Mouse (Mus musculus) embryonic facial prominence, embryonic 12.5 days (tissue): Measurements from ENCODE around the gene Crkl. TPM values are rescaled to one million over a fixed set of nuclear protein-coding genes. Genes with fewer than 3 reads are reported as not detected.
A peak's percentile ranks its signal among the peaks of the same experiment; 100 is the strongest.

Source experiments
- ATAC-seq: fragments of 200-750 bp; cut with Nextera tagmentation; 2 replicates; pipeline ENCODE4 v1.8.0; 2017; ENCODE audit not compliant: insufficient number of reproducible peaks, insufficient read depth, low FRiP score, low TSS enrichment
- H3K27ac ChIP-seq: fragments of 300-500 bp; sonication (generic); 2 replicates; pipeline ENCODE4 v1.5.1; 2016; ENCODE audit warnings: mild to moderate bottlenecking
- H3K27me3 ChIP-seq: fragments of 300-500 bp; sonication (generic); 2 replicates; pipeline ENCODE4 v1.6.1; 2016; ENCODE audit warnings: mild to moderate bottlenecking, moderate library complexity
- H3K36me3 ChIP-seq: fragments of 300-500 bp; sonication (generic); 2 replicates; pipeline ENCODE4 v1.6.1; 2016; ENCODE audit warnings: mild to moderate bottlenecking
- H3K4me1 ChIP-seq: fragments of 300-500 bp; sonication (generic); 2 replicates; pipeline ENCODE4 v1.6.1; 2016
- H3K4me2 ChIP-seq: fragments of 300-500 bp; sonication (generic); replicated peaks from 2 replicates; pipeline ENCODE4 v1.6.1; 2016; ENCODE audit warnings: mild to moderate bottlenecking, moderate library complexity
- H3K4me3 ChIP-seq: fragments of 300-500 bp; sonication (generic); 2 replicates; pipeline ENCODE4 v1.5.1; 2016; ENCODE audit warnings: mild to moderate bottlenecking
- H3K9ac ChIP-seq: fragments of 300-500 bp; sonication (generic); 2 replicates; pipeline ENCODE4 v1.6.1; 2016; ENCODE audit warnings: mild to moderate bottlenecking, moderate library complexity
- H3K9me3 ChIP-seq: fragments of 300-500 bp; sonication (generic); 2 replicates; pipeline ENCODE4 v1.6.1; 2016; ENCODE audit warnings: mild to moderate bottlenecking, moderate library complexity
- WGBS: fragments of 180-500 bp; shearing (Covaris S2); methylation state at CpG from one replicate; pipeline ENCODE4 v1.1.7; 2016; 5-methylcytosine and 5-hydroxymethylcytosine counted together
- polyA plus RNA-seq: library from polyadenylated mRNA; unstranded; fragments of >200 nt; fragmentation: Nextera tagmentation; extraction: Ambion mirVana; gene quantifications from 2 replicates; pipeline ENCODE4 v1.2.1, GENCODE M21; 2016

The Crkl gene
- polyA plus RNA-seq, 1 experiment from 2014 or later: 91.3 TPM

DNA sequence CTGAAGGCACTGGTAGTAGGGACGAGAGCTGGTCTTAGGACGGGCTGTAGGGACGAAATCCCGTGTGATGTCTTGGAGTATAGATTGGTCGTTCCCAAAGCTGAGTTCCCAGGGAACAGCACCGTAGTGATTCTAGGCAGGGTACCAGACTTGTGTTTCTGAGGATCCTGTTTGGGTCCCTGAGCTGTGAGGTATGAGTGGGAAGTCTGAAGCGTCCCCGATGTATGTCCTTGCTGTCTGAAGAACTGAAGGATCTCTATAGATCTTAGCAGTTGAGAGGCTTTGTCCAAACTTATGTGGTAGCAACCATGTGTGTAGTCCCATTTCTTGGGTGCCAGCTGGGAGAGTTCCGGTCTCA lies 57.4 kb downstream of the Crkl start:
- Histone ChIP-seq H3K4me2 (peak overlapping the region; percentile 80), H3K9ac (peak overlapping the region; percentile 79), H3K27me3 (no peaks in the 10 kb centered on the region), H3K4me1 (peaks cover 11% of the 10 kb centered on the region), H3K36me3 (peaks cover 30% of the 10 kb centered on the region), H3K4me3 (peak overlapping the region; percentile 70), H3K9me3 (no peaks in the 10 kb centered on the region), H3K27ac (peak overlapping the region; percentile 91)
- WGBS: 13% methylated on average over 9 of the region's 9 CpGs
- no peak; the same call in 1 of the 2 replicates for ATAC-seq

DNA sequence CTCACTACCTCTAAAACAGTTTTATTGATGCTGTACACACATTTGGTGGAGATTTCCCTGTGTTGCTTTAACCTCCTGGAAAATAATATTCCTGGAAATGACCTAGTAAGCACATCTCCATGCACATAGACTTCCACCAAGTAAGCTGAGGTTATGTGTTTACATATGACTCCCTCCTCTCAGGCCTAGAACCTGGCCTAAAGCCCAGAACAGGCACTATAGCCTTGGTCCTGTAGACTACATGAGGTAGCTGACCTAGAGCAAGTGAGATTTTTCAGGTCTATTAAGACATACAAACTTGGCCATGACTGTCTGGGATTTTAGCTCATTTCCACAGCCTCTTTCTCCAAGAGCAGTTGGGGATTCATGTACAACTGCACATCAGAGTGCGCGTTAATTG lies 58.4 kb downstream of the Crkl start:
- ATAC-seq: no peak
- no peak overlapping the region for H3K4me3 ChIP-seq
- WGBS: 99% methylated on average over 2 of the region's 2 CpGs

GRCm38 (mm10) chr16:17510686-17511085 lies 58.9 kb downstream of the Crkl start:
- no peak for ATAC-seq
- WGBS: 86% methylated on average over 2 of the region's 2 CpGs
- H3K27me3 ChIP-seq: no peaks in the 10 kb centered on the region
- no peaks in the 10 kb centered on the region for H3K9me3 ChIP-seq
- H3K4me3 ChIP-seq: no peak overlapping the region
- H3K27ac ChIP-seq: no peak overlapping the region
- H3K9ac ChIP-seq: no peak overlapping the region
- H3K4me1 ChIP-seq: peaks cover 11% of the 10 kb centered on the region
- no peak overlapping the region for H3K4me2 ChIP-seq
- H3K36me3 ChIP-seq: peaks cover 41% of the 10 kb centered on the region

More for the DNA sequence above, 58.4 kb downstream of the Crkl start:
- H3K27ac ChIP-seq: no peak overlapping the region
- H3K4me2 ChIP-seq: peak overlapping the region; percentile 80; the same call in 1 of the 2 replicates
- peaks cover 11% of the 10 kb centered on the region for H3K4me1 ChIP-seq
- H3K9me3 ChIP-seq: no peaks in the 10 kb centered on the region
- peaks cover 35% of the 10 kb centered on the region for H3K36me3 ChIP-seq
- no peaks in the 10 kb centered on the region for H3K27me3 ChIP-seq
- H3K9ac ChIP-seq: no peak overlapping the region

GRCm38 (mm10) chr16:17511431-17511830 lies 59.6 kb downstream of the Crkl start:
- no peak for ATAC-seq
- H3K4me2 ChIP-seq: no peak overlapping the region
- H3K36me3 ChIP-seq: peaks cover 47% of the 10 kb centered on the region
- H3K27me3 ChIP-seq: no peaks in the 10 kb centered on the region
- H3K4me1 ChIP-seq: peaks cover 11% of the 10 kb centered on the region
- no peak overlapping the region for H3K9ac ChIP-seq
- H3K27ac ChIP-seq: no peak overlapping the region
- H3K4me3 ChIP-seq: no peak overlapping the region
- 93% methylated on average over 4 of the region's 4 CpGs for WGBS
- H3K9me3 ChIP-seq: no peaks in the 10 kb centered on the region

GRCm38 (mm10) chr16:17518910-17519309 lies 67.1 kb downstream of the Crkl start:
- no peak overlapping the region for H3K27ac ChIP-seq
- H3K4me3 ChIP-seq: no peak overlapping the region
- H3K9me3 ChIP-seq: no peaks in the 10 kb centered on the region
- ATAC-seq: no peak
- H3K4me2 ChIP-seq: no peak overlapping the region
- H3K27me3 ChIP-seq: no peaks in the 10 kb centered on the region
- WGBS: 88% methylated on average over 2 of the region's 2 CpGs
- no peak overlapping the region for H3K9ac ChIP-seq
- peaks cover 92% of the 10 kb centered on the region for H3K36me3 ChIP-seq
- no peaks in the 10 kb centered on the region for H3K4me1 ChIP-seq

DNA sequence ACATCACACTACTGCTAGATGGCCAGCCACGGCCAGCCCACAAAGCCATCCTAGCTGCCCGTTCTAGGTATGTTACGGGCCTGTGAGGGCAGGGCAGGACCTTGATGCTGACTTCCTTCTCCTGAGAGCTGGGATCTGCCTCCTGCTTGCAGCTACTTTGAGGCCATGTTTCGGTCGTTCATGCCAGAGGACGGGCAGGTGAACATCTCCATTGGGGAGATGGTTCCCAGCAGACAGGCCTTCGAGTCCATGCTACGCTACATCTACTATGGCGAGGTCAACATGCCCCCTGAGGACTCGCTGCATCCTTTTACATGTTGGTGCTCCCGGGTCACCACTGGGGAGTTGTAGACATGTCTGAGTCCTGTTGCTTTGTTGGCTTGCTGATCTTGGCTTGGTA lies 72.4 kb downstream of the Crkl start:
- peaks cover 2% of the 10 kb centered on the region; the same call in 1 of the 2 replicates for H3K4me1 ChIP-seq
- H3K9me3 ChIP-seq: no peaks in the 10 kb centered on the region
- peaks cover 96% of the 10 kb centered on the region for H3K36me3 ChIP-seq
- no peak for ATAC-seq
- H3K4me2 ChIP-seq: no peak overlapping the region
- 91% methylated on average over 11 of the region's 11 CpGs for WGBS
- no peak overlapping the region for H3K4me3 ChIP-seq
- H3K27ac ChIP-seq: no peak overlapping the region
- no peak overlapping the region for H3K9ac ChIP-seq
- no peaks in the 10 kb centered on the region for H3K27me3 ChIP-seq

DNA sequence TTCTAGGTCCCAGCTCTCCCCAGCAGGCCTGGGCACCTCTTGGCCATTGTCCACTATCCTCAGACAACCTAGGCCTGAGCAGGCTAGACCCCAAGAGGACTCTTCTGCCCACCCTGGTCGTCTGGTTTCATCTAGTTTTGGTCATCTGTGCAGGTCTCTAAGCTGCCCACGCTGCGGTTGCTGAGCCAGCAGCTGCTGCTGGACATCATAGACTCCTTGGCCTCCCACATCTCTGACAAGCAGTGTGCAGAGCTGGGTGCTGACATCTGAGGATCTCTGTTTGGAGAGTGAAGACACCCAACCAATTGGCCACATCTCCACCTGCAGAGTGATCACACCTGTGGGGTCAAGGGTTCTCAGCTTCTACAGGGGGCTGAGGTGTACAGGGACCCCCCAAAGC lies 73.7 kb downstream of the Crkl start:
- peaks cover 82% of the 10 kb centered on the region for H3K36me3 ChIP-seq
- WGBS: 79% methylated on average over 3 of the region's 3 CpGs
- H3K4me3 ChIP-seq: no peak overlapping the region

DNA sequence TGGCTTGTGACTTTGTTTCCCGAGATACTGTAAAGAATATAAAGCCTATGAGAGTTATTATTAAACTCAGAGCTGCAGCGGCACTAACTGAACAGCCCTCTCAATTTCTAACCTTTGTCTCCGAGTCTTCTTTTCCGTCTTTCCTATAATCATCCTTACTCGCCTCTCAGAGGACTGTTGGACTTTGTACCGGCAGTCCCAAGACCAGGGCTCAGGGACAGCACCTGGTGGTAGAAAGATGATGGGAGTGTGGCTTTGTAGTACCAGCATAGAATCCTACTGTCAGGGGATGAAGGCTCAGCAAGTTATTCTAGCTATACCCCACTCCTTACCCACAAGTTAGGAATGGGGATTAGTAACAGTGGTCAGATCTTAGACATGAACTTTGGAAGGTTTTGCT lies 74.4 kb downstream of the Crkl start:
- 90% methylated on average over 6 of the region's 6 CpGs for WGBS
- peaks cover 75% of the 10 kb centered on the region for H3K36me3 ChIP-seq

More for the DNA sequence above, 73.7 kb downstream of the Crkl start:
- H3K9ac ChIP-seq: no peak overlapping the region
- no peak overlapping the region for H3K27ac ChIP-seq
- H3K27me3 ChIP-seq: no peaks in the 10 kb centered on the region
- H3K4me1 ChIP-seq: peaks cover 13% of the 10 kb centered on the region
- H3K4me2 ChIP-seq: no peak overlapping the region
- no peaks in the 10 kb centered on the region for H3K9me3 ChIP-seq
- no peak for ATAC-seq

GRCm38 (mm10) chr16:17527606-17528005 lies 75.8 kb downstream of the Crkl start:
- Histone ChIP-seq H3K27me3 (no peaks in the 10 kb centered on the region), H3K4me2 (no peak overlapping the region), H3K9ac (no peak overlapping the region), H3K9me3 (no peaks in the 10 kb centered on the region), H3K4me1 (peaks cover 18% of the 10 kb centered on the region), H3K27ac (no peak overlapping the region), H3K4me3 (no peak overlapping the region), H3K36me3 (peaks cover 62% of the 10 kb centered on the region)
- ATAC-seq: no peak

More for the DNA sequence above, 74.4 kb downstream of the Crkl start:
- no peaks in the 10 kb centered on the region for H3K9me3 ChIP-seq
- no peaks in the 10 kb centered on the region for H3K27me3 ChIP-seq
- no peak for ATAC-seq
- no peak overlapping the region for H3K4me3 ChIP-seq
- no peak overlapping the region for H3K27ac ChIP-seq
- H3K4me2 ChIP-seq: no peak overlapping the region
- H3K4me1 ChIP-seq: peaks cover 13% of the 10 kb centered on the region
- H3K9ac ChIP-seq: no peak overlapping the region

DNA sequence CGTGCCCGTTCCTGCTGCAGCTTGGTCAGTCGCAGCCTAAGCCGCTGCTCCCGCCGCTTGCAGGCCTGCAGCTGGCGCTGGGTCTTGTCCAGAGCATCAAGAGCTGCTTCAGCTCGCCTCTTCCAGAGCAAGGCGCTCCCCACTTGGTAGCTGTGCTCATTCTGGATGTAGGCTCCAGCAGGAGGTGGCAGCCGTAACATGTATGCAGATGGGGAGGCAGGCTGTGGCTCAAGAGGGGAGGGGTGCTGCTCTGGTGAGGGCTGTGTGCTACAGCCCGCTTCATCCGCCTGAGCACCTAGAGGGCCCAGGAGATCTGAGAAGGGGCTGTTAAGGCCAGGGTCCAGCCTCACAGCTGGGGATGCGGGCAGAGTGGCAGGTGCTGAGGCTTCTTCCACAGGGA lies 76.5 kb downstream of the Crkl start:
- Histone ChIP-seq H3K4me2 (no peak overlapping the region), H3K4me3 (no peak overlapping the region), H3K27ac (no peak overlapping the region), H3K9me3 (no peaks in the 10 kb centered on the region), H3K9ac (no peak overlapping the region), H3K4me1 (peaks cover 18% of the 10 kb centered on the region), H3K36me3 (peaks cover 55% of the 10 kb centered on the region), H3K27me3 (no peaks in the 10 kb centered on the region)
- WGBS: 90% methylated on average over 13 of the region's 13 CpGs
- ATAC-seq: no peak

GRCm38 (mm10) chr16:17529981-17530586 lies 78.3 kb downstream of the Crkl start:
- 17% methylated on average over 17 of the region's 17 CpGs for WGBS
- Histone ChIP-seq H3K4me3 (peak overlapping the region; percentile 68), H3K27ac (peak overlapping the region; percentile 96), H3K27me3 (no peaks in the 10 kb centered on the region), H3K4me2 (peak overlapping the region; percentile 88), H3K9ac (peak overlapping the region; percentile 84), H3K4me1 (peaks cover 18% of the 10 kb centered on the region), H3K9me3 (no peaks in the 10 kb centered on the region), H3K36me3 (peaks cover 40% of the 10 kb centered on the region)
- ATAC-seq: no peak

- Histone ChIP-seq H3K27ac (peak within 1 kb of the TSS; percentile 96), H3K4me2 (peak within 1 kb of the TSS; percentile 88), H3K27me3 (no peaks in the 10 kb centered on the region), H3K9ac (peak within 1 kb of the TSS; percentile 84), H3K4me1 (peaks cover 18% of the 10 kb centered on the region), H3K36me3 (peaks cover 33% of the 10 kb centered on the region), H3K9me3 (no peaks in the 10 kb centered on the region), H3K4me3 (peak within 1 kb of the TSS; percentile 68)
- peak; percentile 95 for ATAC-seq
- WGBS: under 1% methylated on average over 67 of the region's 67 CpGs
Observed at GRCm38 (mm10) chr16:17530640-17531288, 79.0 kb downstream of the Crkl start, which contains the start of gene Thap7. Thap7 (minus strand) TSS chr16:17531136.
